Mouse (Mus musculus): ENCODE results near the gene Stx8. TPM values are rescaled to one million over a fixed set of nuclear protein-coding genes. Genes with fewer than 3 reads are reported as not detected.

The Stx8 gene
- polyA plus RNA-seq, 1 experiment from 2014 or later = 50.6 TPM

DNA sequence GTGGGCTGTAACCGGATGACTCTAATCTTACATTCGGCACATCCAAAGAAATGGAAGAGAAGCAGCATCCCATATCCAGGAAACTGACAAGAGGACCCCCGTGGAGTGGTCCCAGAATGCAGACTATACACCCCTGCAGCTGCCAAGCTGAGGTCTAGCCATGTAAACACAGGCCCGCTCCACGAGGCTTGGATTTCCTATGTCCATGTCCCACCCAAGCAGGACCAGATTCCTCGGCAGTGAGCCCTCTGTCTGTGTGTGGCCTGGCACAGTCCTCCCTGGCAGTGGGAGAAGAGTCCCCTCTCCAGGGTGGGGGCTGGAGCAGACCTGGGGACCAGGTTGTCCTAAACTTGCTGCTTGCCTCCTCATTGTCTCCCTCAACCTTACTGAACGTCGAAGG, 221.2 kb downstream of the Stx8 start:
- H3K27me3 ChIP-seq (replicated peaks) = no peaks in the 10 kb centered on the region
- H3K27ac ChIP-seq (replicated peaks) = no peak overlapping the region
- H3K36me3 ChIP-seq = no peaks in the 10 kb centered on the region
- WGBS = 67% methylated on average over 8 of the region's 8 CpGs
- H3K4me2 ChIP-seq = no peak overlapping the region
- no peak overlapping the region for H3K4me3 ChIP-seq
- ATAC-seq (ENCODE audit: extremely low read depth, insufficient number of reproducible peaks, low FRiP score, low TSS enrichment) = no peak
- H3K4me1 ChIP-seq = peaks cover 20% of the 10 kb centered on the region
- no peak overlapping the region for H3K9ac ChIP-seq
- no peaks in the 10 kb centered on the region for H3K9me3 ChIP-seq

DNA sequence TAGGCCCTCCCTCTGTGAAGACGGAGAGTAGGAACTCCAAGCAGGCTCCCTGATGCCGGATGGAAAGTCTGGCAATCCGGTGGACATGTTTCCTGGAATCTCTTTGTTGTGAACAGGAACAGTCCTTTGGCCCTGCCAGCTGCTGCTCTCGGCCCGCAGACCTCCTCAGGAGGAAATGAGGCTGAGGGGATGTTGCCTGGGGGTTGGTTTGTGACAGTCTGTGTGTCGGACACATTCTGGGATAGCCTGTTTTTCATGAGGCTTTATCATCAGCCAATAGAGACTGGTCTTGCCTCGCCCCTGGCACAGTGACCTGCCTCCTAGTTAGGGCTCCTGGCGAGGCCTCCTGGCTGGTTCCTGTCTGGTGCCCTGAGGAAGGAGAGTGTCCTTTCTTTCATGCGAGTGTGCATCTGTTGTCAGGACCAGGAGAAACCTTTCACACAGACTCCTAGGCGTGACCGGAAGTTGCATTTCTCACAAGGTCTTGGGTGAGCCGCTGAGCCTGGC, 222.8 kb downstream of the Stx8 start:
- H3K27ac ChIP-seq (replicated peaks) = peak overlapping the region; percentile 68
- H3K4me2 ChIP-seq = no peak overlapping the region
- no peak overlapping the region for H3K4me3 ChIP-seq
- H3K4me1 ChIP-seq = peaks cover 32% of the 10 kb centered on the region
- H3K9ac ChIP-seq = no peak overlapping the region
- no peak for ATAC-seq (ENCODE audit: extremely low read depth, insufficient number of reproducible peaks, low FRiP score, low TSS enrichment)
- 62% methylated on average over 12 of the region's 12 CpGs for WGBS
- no peaks in the 10 kb centered on the region for H3K27me3 ChIP-seq (replicated peaks)
- no peaks in the 10 kb centered on the region for H3K9me3 ChIP-seq
- H3K36me3 ChIP-seq = no peaks in the 10 kb centered on the region

DNA sequence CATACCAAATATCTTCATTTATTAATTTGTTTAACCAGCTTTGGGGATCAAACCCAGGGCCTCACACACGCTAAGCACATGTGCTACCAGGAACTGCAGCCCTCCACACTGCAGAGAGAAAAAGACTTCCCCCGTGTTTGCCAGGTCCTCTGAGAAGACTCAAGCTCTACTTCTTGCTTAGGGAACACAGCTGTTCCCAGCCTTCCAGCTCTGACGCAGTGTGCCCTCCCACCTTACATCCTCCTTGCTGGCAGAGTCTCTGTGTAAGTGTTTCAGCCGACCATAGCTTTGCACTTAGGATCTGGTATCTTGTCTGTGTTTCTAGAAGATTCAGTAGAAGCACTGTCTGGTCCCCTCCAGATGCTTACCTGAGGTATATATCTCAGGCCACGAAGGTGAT, 224.9 kb downstream of the Stx8 start:
- H3K9ac ChIP-seq = no peak overlapping the region
- no peak overlapping the region for H3K4me2 ChIP-seq
- no peak overlapping the region for H3K27ac ChIP-seq (replicated peaks)
- WGBS = 79% methylated on average over 5 of the region's 5 CpGs
- no peak overlapping the region for H3K4me3 ChIP-seq
- ATAC-seq (ENCODE audit: extremely low read depth, insufficient number of reproducible peaks, low FRiP score, low TSS enrichment) = no peak
- no peaks in the 10 kb centered on the region for H3K9me3 ChIP-seq
- no peaks in the 10 kb centered on the region for H3K27me3 ChIP-seq (replicated peaks)
- H3K36me3 ChIP-seq = no peaks in the 10 kb centered on the region
- peaks cover 43% of the 10 kb centered on the region for H3K4me1 ChIP-seq

DNA sequence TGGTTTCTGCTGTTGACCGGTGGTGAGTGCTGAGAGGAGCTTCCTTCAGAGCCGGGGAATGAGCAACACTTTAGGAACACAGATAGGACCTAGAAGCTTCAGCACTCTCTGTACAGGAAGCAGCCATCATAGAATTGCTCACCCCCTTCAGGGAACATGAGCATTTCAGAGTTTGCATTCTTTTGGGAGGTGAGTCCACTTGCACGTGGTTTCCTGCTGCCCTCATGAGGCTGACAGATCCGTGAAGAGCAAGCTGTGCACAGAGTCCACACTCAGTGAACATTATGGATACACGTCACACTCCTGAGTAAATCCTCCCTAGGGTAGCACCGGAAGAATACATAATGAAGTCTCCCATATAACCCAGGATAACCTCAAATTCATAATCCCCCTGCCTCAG, 229.2 kb downstream of the Stx8 start:
- peaks cover 49% of the 10 kb centered on the region for H3K4me1 ChIP-seq
- WGBS = 31% methylated on average over 6 of the region's 6 CpGs
- H3K27me3 ChIP-seq (replicated peaks) = no peaks in the 10 kb centered on the region
- no peaks in the 10 kb centered on the region for H3K9me3 ChIP-seq
- ATAC-seq (ENCODE audit: extremely low read depth, insufficient number of reproducible peaks, low FRiP score, low TSS enrichment) = no peak
- H3K4me3 ChIP-seq = no peak overlapping the region
- 0 out of 2 replicates have a peak overlapping the region, but pooled peaks have one; percentile 38 for H3K9ac ChIP-seq
- no peaks in the 10 kb centered on the region for H3K36me3 ChIP-seq
- H3K27ac ChIP-seq (replicated peaks) = peak overlapping the region; percentile 39; the same call in 1 of the 2 replicates
- no peak overlapping the region for H3K4me2 ChIP-seq

DNA sequence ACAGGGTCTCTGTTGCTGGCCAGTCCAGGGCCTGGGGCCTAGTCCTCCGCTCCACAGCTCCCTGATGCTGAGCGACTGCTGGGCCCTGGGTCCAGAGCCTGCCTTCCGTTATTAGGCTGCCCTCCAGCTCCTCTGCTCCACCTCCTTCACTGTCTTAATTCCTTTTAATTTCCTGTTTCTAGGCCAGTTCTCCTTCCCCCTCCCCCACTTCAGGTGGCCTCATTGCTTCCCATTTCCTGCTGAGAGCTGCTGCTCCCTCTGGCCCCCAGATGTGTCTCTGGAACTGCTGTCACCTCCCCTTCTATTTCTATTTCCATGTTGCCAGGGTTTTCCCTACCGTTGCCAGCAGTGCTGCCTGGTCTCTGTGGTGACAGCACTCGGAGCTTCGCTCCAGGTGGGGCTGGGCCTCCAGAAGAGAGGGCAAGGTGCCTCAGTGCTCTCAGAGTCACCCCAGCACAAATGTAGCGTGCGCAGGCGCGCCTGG, 229.7 kb downstream of the Stx8 start:
- Histone ChIP-seq H3K36me3 (no peaks in the 10 kb centered on the region), H3K9ac (peak overlapping the region; percentile 38; the same call in 1 of the 2 replicates), H3K4me3 (no peak overlapping the region), H3K27ac (replicated peaks) (peak overlapping the region; percentile 39; the same call in 1 of the 2 replicates), H3K27me3 (replicated peaks) (no peaks in the 10 kb centered on the region), H3K4me1 (peaks cover 54% of the 10 kb centered on the region), H3K4me2 (no peak overlapping the region), H3K9me3 (no peaks in the 10 kb centered on the region)
- 53% methylated on average over 10 of the region's 10 CpGs for WGBS
- no peak for ATAC-seq (ENCODE audit: extremely low read depth, insufficient number of reproducible peaks, low FRiP score, low TSS enrichment)

DNA sequence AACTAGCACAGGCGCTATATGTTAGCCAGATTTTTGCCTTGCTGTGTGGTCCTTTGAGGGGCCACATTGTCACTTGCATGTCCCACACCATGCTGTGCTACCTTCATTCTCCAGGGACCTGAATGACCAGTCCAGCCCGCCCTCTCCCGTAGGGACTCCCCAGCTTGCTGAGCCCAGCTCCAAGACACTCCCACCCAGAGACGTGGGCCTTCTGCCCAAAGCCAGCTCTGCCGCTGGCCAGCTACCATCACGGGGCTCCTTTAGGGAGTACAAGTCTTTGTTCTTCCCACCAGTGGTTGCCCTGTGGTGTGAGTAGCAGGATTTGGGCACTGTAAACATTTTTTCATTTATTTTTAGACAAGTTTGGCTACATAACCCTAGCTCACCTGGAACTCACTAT, 230.6 kb downstream of the Stx8 start:
- H3K27me3 ChIP-seq (replicated peaks) = no peaks in the 10 kb centered on the region
- no peaks in the 10 kb centered on the region for H3K36me3 ChIP-seq
- no peak for ATAC-seq (ENCODE audit: extremely low read depth, insufficient number of reproducible peaks, low FRiP score, low TSS enrichment)
- no peaks in the 10 kb centered on the region for H3K9me3 ChIP-seq
- no peak overlapping the region for H3K4me3 ChIP-seq
- no peak overlapping the region for H3K4me2 ChIP-seq
- WGBS = 66% methylated on average over 6 of the region's 6 CpGs
- H3K27ac ChIP-seq (replicated peaks) = no peak overlapping the region
- H3K4me1 ChIP-seq = peaks cover 54% of the 10 kb centered on the region
- no peak overlapping the region for H3K9ac ChIP-seq

DNA sequence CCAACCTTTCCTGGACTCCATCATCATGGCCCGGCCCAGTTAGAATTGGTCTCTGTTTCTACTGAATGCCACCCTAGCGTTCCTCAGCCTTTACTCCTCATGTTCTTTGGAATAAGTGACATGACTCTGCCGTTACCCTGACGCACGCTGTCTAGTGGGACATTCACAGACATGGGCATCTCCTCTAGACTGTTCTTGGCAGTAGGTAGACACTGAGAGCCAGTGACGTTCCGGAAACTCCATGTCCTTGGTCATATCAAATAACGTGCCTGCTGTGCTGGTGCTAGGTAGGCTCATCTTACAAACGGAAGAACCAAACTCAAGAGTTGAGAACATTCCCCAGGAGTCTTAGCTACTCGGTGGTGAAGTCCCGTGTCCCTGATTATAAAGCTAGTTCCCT, 231.5 kb downstream of the Stx8 start:
- no peaks in the 10 kb centered on the region for H3K36me3 ChIP-seq
- no peaks in the 10 kb centered on the region for H3K9me3 ChIP-seq
- WGBS = 86% methylated on average over 11 of the region's 11 CpGs
- H3K9ac ChIP-seq = no peak overlapping the region
- H3K27me3 ChIP-seq (replicated peaks) = no peaks in the 10 kb centered on the region
- H3K4me3 ChIP-seq = no peak overlapping the region
- no peak overlapping the region for H3K4me2 ChIP-seq
- H3K4me1 ChIP-seq = peaks cover 60% of the 10 kb centered on the region
- H3K27ac ChIP-seq (replicated peaks) = no peak overlapping the region
- ATAC-seq (ENCODE audit: extremely low read depth, insufficient number of reproducible peaks, low FRiP score, low TSS enrichment) = no peak

DNA sequence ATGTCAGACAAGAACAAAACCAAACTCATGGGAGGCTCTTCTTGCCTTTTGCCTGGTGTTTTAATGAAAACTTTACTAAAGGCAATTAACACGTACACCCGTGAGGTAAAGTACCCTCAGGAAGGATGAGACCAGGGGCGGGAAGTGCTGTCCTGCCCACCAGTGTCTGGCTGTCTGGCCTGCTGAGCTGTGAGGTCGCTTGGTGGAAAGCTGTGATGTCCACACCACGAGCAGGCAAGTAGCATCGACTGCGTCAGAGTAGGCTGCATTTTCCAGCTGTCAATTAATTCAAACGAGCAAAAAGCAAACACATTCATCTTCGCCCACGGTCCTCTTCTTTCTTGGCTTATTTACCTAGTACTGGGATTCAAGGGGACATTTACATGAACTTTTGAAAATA, 232.7 kb downstream of the Stx8 start:
- H3K4me2 ChIP-seq = no peak overlapping the region
- no peaks in the 10 kb centered on the region for H3K9me3 ChIP-seq
- H3K9ac ChIP-seq = no peak overlapping the region
- H3K4me3 ChIP-seq = no peak overlapping the region
- no peak for ATAC-seq (ENCODE audit: extremely low read depth, insufficient number of reproducible peaks, low FRiP score, low TSS enrichment)
- no peaks in the 10 kb centered on the region for H3K27me3 ChIP-seq (replicated peaks)
- WGBS = 62% methylated on average over 10 of the region's 10 CpGs
- H3K27ac ChIP-seq (replicated peaks) = no peak overlapping the region
- H3K4me1 ChIP-seq = peaks cover 57% of the 10 kb centered on the region
- H3K36me3 ChIP-seq = no peaks in the 10 kb centered on the region

DNA sequence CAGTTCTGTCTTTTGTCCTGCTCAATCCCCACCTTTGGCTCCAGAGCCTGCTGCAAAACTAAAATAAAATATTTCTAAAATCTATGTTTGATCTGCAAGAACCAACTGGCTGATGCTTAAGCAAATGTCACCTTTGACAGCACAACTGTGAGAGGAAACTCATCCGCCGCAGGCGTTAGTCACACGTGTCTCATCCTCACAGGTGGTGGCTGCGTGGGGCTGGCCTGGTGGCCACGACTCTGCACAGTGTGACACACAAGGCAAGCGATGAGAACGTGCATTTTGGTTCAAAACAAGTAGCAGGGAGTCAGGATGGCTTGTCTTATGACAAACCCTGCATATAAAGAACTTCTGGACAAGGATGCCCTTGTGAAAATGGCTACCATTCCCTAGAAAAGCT, 233.1 kb downstream of the Stx8 start:
- Histone ChIP-seq H3K4me1 (peaks cover 57% of the 10 kb centered on the region), H3K27ac (replicated peaks) (no peak overlapping the region), H3K27me3 (replicated peaks) (no peaks in the 10 kb centered on the region), H3K4me3 (no peak overlapping the region), H3K9me3 (no peaks in the 10 kb centered on the region), H3K9ac (no peak overlapping the region), H3K36me3 (no peaks in the 10 kb centered on the region), H3K4me2 (no peak overlapping the region)
- 72% methylated on average over 8 of the region's 8 CpGs for WGBS
- no peak for ATAC-seq (ENCODE audit: extremely low read depth, insufficient number of reproducible peaks, low FRiP score, low TSS enrichment)

DNA sequence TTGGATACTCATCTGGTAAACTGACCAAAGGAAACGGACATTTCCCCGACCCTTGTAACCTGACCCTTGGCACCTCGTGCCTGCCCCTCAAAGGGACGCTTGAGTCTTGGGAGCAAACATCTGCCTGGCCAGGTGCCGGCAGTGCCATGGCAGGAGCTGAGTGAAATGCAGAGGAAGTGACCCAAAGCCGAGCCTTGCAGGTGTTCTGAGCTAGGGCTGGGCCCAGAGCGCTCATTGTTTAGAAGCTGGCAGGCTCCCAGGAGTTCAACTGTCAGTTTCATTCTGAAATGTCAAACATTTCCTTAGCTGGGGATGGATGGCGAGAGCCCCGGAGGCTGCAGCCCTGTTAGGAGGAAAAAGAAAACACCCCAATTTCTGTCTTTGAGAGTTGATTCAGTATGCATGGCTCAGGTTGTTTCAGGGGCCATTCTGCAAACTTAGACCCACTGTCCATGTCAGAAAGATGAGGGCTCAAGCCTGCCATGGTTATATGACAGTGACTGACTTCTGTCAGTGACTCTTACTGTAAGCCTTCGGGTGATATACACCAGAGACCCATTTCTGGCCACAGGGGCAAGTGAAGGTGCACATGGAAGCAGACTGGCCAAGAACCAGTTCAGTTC, 233.9 kb downstream of the Stx8 start:
- no peak overlapping the region for H3K9ac ChIP-seq
- no peak overlapping the region for H3K4me2 ChIP-seq
- H3K9me3 ChIP-seq = no peaks in the 10 kb centered on the region
- peaks cover 57% of the 10 kb centered on the region for H3K4me1 ChIP-seq
- 43% methylated on average over 10 of the region's 10 CpGs for WGBS
- no peak for ATAC-seq (ENCODE audit: extremely low read depth, insufficient number of reproducible peaks, low FRiP score, low TSS enrichment)
- H3K27me3 ChIP-seq (replicated peaks) = no peaks in the 10 kb centered on the region
- no peak overlapping the region for H3K4me3 ChIP-seq
- no peaks in the 10 kb centered on the region for H3K36me3 ChIP-seq
- no peak overlapping the region for H3K27ac ChIP-seq (replicated peaks)

DNA sequence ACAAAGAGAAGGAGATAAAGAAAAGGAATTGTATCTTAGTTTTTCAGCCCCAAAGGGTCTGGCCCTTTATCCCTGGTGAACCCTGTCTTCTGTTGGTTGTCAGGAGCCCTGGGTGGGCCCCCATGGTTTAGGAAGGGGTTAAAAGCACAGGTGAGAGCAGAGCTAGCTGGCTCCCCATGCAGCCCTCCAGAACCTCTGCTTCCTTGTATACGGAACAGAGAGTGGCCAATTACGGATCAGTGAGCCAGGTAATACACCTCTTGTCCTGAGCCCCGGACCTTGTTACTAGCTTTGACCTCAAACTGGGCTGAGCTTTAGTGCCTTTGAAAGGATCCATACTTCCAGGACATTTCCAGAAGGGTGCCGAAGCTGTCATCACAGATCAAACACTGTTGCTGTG, 234.5 kb downstream of the Stx8 start:
- Histone ChIP-seq H3K27ac (replicated peaks) (no peak overlapping the region), H3K4me1 (peaks cover 54% of the 10 kb centered on the region), H3K36me3 (no peaks in the 10 kb centered on the region), H3K9me3 (no peaks in the 10 kb centered on the region), H3K9ac (no peak overlapping the region), H3K27me3 (replicated peaks) (no peaks in the 10 kb centered on the region), H3K4me2 (no peak overlapping the region), H3K4me3 (no peak overlapping the region)
- WGBS = 74% methylated on average over 4 of the region's 4 CpGs
- ATAC-seq (ENCODE audit: extremely low read depth, insufficient number of reproducible peaks, low FRiP score, low TSS enrichment) = no peak

DNA sequence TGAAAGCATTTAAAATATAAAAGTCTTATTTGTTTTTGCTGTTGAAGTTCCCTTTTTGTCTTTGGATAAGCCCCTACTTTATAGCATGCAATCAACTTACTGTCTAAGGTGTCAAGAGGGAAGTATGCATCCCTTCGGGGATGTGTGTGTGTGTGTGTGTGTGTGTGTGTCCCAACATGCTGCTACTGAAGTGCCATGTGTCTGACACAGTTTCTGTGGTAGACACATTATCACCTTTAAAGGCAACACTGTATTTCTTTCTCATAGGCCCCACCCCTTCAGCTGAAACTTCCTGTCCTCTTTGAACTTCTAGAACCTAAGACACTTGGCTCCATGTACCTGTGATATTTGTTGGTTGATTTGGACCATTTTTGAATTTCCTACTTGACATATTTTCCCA, 235.1 kb downstream of the Stx8 start:
- Histone ChIP-seq H3K27me3 (replicated peaks) (no peaks in the 10 kb centered on the region), H3K9me3 (no peaks in the 10 kb centered on the region), H3K4me1 (peaks cover 49% of the 10 kb centered on the region), H3K9ac (no peak overlapping the region), H3K4me2 (no peak overlapping the region), H3K36me3 (no peaks in the 10 kb centered on the region), H3K4me3 (no peak overlapping the region), H3K27ac (replicated peaks) (no peak overlapping the region)
- no peak for ATAC-seq (ENCODE audit: extremely low read depth, insufficient number of reproducible peaks, low FRiP score, low TSS enrichment)
- WGBS = 59% methylated on average over 1 of the region's 1 CpGs
